Mouse (Mus musculus): ENCODE measurements around the gene Manba. TPM values are rescaled to one million over a fixed set of nuclear protein-coding genes. Genes with fewer than 3 reads are reported as not detected.

Manba gene
- polyA plus RNA-seq, 1 experiment from 2014 or later: 20.1 TPM

DNA sequence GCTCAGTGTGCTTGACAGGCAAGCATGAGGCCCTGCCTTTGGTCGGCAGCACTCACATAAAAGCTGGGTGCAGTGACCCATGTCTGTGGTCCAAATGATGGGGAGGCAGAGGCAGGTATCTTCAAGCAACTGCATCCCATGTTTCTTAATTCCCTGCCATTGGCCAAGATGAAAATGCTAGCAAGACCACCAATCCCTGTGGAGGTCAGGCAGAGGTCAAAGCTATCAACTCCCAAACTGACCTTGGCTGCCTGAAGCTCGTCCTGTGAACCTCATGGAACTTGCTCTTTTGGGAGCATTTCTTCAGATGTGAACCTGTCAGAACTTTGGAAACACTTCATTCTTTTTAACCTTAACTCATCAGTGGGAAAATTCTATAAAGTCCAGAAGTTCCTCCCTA is 46.4 kb downstream of the Manba start:
- Histone ChIP-seq H3K4me1 (ENCODE audit: control insufficient read depth, insufficient read depth, low read length) (no peaks in the 10 kb centered on the region), H3K9me3 (ENCODE audit: control insufficient read depth, low read length) (no peaks in the 10 kb centered on the region), H3K9ac (ENCODE audit: low read depth, low read length) (no peak overlapping the region), H3K27ac (ENCODE audit: low read length) (no peak overlapping the region), H3K27me3 (replicated peaks; ENCODE audit: control insufficient read depth, insufficient read depth, low read length) (no peaks in the 10 kb centered on the region), H3K36me3 (ENCODE audit: control insufficient read depth, insufficient read depth, low read length) (no peaks in the 10 kb centered on the region), H3K4me3 (ENCODE audit: low read length) (no peak overlapping the region), H3K4me2 (ENCODE audit: low read depth, low read length) (no peak overlapping the region)
- 65% methylated on average over 2 of the region's 2 CpGs for WGBS
- no peak for ATAC-seq

DNA sequence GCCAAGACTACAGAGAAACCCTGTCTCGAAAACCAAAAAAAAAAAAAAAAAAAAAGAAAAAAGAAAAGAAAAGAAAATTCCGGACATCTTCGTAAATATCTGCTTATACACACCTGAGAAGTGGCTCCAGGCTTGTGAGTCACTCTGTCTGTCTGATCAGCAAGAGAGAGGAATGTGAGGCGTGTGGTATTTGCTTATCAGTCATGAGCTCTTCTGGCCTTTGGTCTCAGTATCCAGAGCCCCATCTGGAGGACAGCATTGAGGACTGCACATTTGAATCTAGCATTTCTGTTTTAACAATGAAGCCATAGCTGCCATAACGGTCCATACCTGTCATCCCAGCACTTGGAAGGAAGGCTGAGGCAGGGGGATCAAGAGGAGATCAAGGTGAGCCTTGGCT is 48.7 kb downstream of the Manba start:
- Histone ChIP-seq H3K27ac (ENCODE audit: low read length) (no peak overlapping the region), H3K9me3 (ENCODE audit: control insufficient read depth, low read length) (no peaks in the 10 kb centered on the region), H3K4me2 (ENCODE audit: low read depth, low read length) (no peak overlapping the region), H3K4me3 (ENCODE audit: low read length) (no peak overlapping the region), H3K27me3 (replicated peaks; ENCODE audit: control insufficient read depth, insufficient read depth, low read length) (no peaks in the 10 kb centered on the region), H3K9ac (ENCODE audit: low read depth, low read length) (no peak overlapping the region), H3K4me1 (ENCODE audit: control insufficient read depth, insufficient read depth, low read length) (no peaks in the 10 kb centered on the region), H3K36me3 (ENCODE audit: control insufficient read depth, insufficient read depth, low read length) (no peaks in the 10 kb centered on the region)
- ATAC-seq: peak; percentile 81
- WGBS: 68% methylated on average over 4 of the region's 5 CpGs

DNA sequence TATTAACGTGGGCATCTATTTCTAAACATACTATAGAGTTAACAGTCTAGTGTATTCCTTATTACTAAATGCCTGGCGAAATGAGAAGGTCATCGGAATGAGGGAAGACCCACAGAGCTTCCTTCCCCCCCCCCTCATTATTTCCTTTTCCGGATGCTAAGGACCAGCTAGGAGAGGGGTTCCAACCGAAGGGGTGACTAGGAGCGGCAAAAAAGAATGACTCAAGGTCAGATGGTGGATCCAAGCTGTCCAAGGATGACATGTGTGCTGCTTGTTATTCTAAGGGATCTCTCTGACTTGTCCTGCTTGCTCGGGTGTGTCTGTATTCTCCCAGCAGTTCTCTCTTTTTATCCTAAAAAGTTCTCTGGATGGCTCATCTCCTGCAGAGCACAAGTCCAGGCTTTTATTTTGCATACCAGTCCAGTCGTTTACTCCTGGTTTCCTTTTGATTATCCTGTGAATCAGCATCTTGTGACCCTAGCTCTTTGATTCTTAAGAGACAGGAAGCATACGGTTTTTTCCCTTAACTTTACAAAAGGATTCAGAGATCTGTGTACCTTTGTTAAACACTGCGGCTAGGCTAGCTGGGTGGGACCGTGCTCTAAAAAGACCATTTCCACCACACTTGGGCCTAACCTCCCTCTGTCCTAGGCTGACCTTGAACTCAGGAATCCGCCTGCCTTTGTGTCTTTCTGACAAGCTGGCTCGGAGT is 61.0 kb downstream of the Manba start:
- ATAC-seq: no peak
- H3K9me3 ChIP-seq (ENCODE audit: control insufficient read depth, low read length): no peaks in the 10 kb centered on the region
- no peak overlapping the region for H3K27ac ChIP-seq (ENCODE audit: low read length)
- 59% methylated on average over 13 of the region's 13 CpGs for WGBS
- H3K4me2 ChIP-seq (ENCODE audit: low read depth, low read length): no peak overlapping the region
- no peak overlapping the region for H3K4me3 ChIP-seq (ENCODE audit: low read length)
- H3K4me1 ChIP-seq (ENCODE audit: control insufficient read depth, insufficient read depth, low read length): no peaks in the 10 kb centered on the region
- no peaks in the 10 kb centered on the region for H3K27me3 ChIP-seq (replicated peaks; ENCODE audit: control insufficient read depth, insufficient read depth, low read length)
- no peak overlapping the region for H3K9ac ChIP-seq (ENCODE audit: low read depth, low read length)
- 0 out of 2 replicates have a peak, but pooled peaks cover 3% of the 10 kb centered on the region for H3K36me3 ChIP-seq (ENCODE audit: control insufficient read depth, insufficient read depth, low read length)

DNA sequence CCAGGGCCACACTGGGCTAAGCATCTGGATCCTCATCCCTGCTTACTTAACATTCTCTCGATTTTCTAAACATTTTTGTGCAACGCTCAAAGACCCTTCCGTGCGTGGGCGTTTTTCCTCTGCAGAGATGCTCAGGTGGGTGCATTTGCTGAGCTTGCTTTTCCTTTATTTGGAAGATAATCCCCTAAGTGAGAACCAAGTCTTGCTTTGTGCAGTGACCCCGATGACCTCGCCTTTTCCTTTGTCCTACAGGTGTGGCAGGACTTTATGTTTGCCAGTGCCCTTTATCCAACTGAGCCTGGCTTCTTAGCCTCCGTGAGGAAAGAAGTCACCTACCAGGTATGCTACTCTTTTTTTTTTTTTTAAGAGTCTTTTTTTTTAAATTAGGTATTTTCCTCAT is 61.9 kb downstream of the Manba start:
- 86% methylated on average over 8 of the region's 8 CpGs for WGBS
- Histone ChIP-seq H3K27ac (ENCODE audit: low read length) (no peak overlapping the region), H3K4me3 (ENCODE audit: low read length) (no peak overlapping the region), H3K4me2 (ENCODE audit: low read depth, low read length) (no peak overlapping the region), H3K27me3 (replicated peaks; ENCODE audit: control insufficient read depth, insufficient read depth, low read length) (no peaks in the 10 kb centered on the region), H3K9me3 (ENCODE audit: control insufficient read depth, low read length) (no peaks in the 10 kb centered on the region), H3K36me3 (ENCODE audit: control insufficient read depth, insufficient read depth, low read length) (0 out of 2 replicates have a peak, but pooled peaks cover 3% of the 10 kb centered on the region), H3K9ac (ENCODE audit: low read depth, low read length) (no peak overlapping the region), H3K4me1 (ENCODE audit: control insufficient read depth, insufficient read depth, low read length) (no peaks in the 10 kb centered on the region)
- ATAC-seq: no peak

GRCm38 (mm10) chr3:135552874-135553273 is 67.5 kb downstream of the Manba start:
- Histone ChIP-seq H3K9me3 (ENCODE audit: control insufficient read depth, low read length) (no peaks in the 10 kb centered on the region), H3K27ac (ENCODE audit: low read length) (no peak overlapping the region), H3K4me3 (ENCODE audit: low read length) (no peak overlapping the region), H3K4me2 (ENCODE audit: low read depth, low read length) (no peak overlapping the region), H3K9ac (ENCODE audit: low read depth, low read length) (no peak overlapping the region), H3K4me1 (ENCODE audit: control insufficient read depth, insufficient read depth, low read length) (no peaks in the 10 kb centered on the region), H3K36me3 (ENCODE audit: control insufficient read depth, insufficient read depth, low read length) (0 out of 2 replicates have a peak, but pooled peaks cover 3% of the 10 kb centered on the region), H3K27me3 (replicated peaks; ENCODE audit: control insufficient read depth, insufficient read depth, low read length) (no peaks in the 10 kb centered on the region)
- no peak for ATAC-seq
- 76% methylated on average over 5 of the region's 5 CpGs for WGBS

- no peak for ATAC-seq
- H3K9ac ChIP-seq (ENCODE audit: low read depth, low read length): no peak overlapping the region
- no peaks in the 10 kb centered on the region for H3K9me3 ChIP-seq (ENCODE audit: control insufficient read depth, low read length)
- no peak overlapping the region for H3K4me2 ChIP-seq (ENCODE audit: low read depth, low read length)
- H3K36me3 ChIP-seq (ENCODE audit: control insufficient read depth, insufficient read depth, low read length): 0 out of 2 replicates have a peak, but pooled peaks cover 3% of the 10 kb centered on the region
- no peak overlapping the region for H3K4me3 ChIP-seq (ENCODE audit: low read length)
- H3K27me3 ChIP-seq (replicated peaks; ENCODE audit: control insufficient read depth, insufficient read depth, low read length): no peaks in the 10 kb centered on the region
- no peak overlapping the region for H3K27ac ChIP-seq (ENCODE audit: low read length)
- H3K4me1 ChIP-seq (ENCODE audit: control insufficient read depth, insufficient read depth, low read length): no peaks in the 10 kb centered on the region
- 81% methylated on average over 6 of the region's 6 CpGs for WGBS
These were observed 69.8 kb downstream of the Manba start for GRCm38 (mm10) chr3:135555192-135555591.

DNA sequence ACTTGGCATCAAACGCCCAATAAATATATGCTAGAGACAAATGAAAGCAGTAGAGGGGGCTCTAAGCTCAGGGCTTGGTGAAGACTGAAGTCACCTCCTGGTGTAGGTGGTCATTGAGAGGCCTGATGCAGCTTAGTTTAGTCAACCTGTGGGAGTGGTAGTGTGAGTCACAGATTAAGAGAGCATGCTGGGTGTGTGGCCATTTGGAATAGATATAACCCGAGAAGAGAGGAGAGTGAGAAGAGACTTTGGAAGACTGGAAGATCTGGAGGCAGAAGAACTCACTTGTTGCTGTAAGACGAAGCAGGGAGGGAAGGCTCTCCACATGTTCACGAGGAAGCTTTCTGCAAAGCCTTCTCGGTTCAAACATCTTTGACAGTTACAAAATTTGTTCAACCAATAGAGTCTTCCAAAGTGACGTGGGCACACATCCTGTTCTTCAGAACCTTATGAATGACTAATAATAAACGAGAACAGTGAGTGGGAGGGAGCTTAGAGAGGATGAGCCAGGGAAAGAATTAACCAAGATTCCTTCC is 70.7 kb downstream of the Manba start:
- Histone ChIP-seq H3K4me3 (ENCODE audit: low read length) (no peak overlapping the region), H3K9ac (ENCODE audit: low read depth, low read length) (no peak overlapping the region), H3K4me2 (ENCODE audit: low read depth, low read length) (no peak overlapping the region), H3K4me1 (ENCODE audit: control insufficient read depth, insufficient read depth, low read length) (no peaks in the 10 kb centered on the region), H3K27ac (ENCODE audit: low read length) (no peak overlapping the region), H3K9me3 (ENCODE audit: control insufficient read depth, low read length) (no peaks in the 10 kb centered on the region), H3K36me3 (ENCODE audit: control insufficient read depth, insufficient read depth, low read length) (0 out of 2 replicates have a peak, but pooled peaks cover under 1% of the 10 kb centered on the region), H3K27me3 (replicated peaks; ENCODE audit: control insufficient read depth, insufficient read depth, low read length) (no peaks in the 10 kb centered on the region)
- WGBS: 71% methylated on average over 7 of the region's 7 CpGs
- no peak for ATAC-seq

DNA sequence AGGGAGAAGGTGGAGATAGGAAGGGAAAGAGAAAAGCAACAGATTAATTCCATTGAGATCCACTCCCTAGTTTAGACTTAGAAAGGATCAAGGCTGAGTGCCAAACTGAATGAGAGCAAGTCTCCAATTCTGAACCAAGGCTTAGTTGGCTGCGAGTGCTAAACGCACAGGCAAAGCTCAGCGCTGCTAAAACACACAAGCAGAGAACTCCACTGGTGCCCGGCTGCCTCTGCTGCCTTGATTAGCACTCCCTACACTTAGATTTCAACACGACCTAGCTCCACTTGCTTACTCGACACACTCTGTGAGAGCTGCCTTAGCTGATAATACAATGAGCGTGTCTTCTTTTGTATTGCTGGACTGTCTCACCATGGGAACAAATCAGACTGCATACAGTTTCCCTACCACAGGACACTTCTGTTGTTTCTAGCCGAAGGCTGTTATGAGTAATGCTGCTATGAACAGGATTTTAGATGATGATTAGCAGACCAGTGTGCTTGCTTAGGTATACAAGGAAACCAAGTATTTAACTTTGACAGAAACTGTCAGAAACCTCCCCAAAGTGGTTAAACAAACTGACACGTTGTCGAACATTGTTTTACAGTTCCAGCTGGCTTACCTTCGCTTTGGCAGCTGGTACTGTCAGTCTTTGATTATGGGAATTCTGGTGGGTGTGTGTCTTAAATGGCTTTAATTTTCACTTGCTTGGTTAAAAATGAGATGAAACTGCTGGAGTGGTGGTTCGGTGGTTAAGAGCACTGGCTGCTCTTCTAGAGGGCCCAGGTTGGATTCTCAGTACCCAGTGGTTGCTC is 71.6 kb downstream of the Manba start:
- Histone ChIP-seq H3K27ac (ENCODE audit: low read length) (no peak overlapping the region), H3K4me1 (ENCODE audit: control insufficient read depth, insufficient read depth, low read length) (no peaks in the 10 kb centered on the region), H3K9me3 (ENCODE audit: control insufficient read depth, low read length) (no peaks in the 10 kb centered on the region), H3K4me3 (ENCODE audit: low read length) (no peak overlapping the region), H3K27me3 (replicated peaks; ENCODE audit: control insufficient read depth, insufficient read depth, low read length) (no peaks in the 10 kb centered on the region), H3K36me3 (ENCODE audit: control insufficient read depth, insufficient read depth, low read length) (no peaks in the 10 kb centered on the region), H3K9ac (ENCODE audit: low read depth, low read length) (no peak overlapping the region), H3K4me2 (ENCODE audit: low read depth, low read length) (no peak overlapping the region)
- WGBS: 81% methylated on average over 12 of the region's 12 CpGs
- no peak for ATAC-seq

GRCm38 (mm10) chr3:135562036-135562435 is 76.6 kb downstream of the Manba start:
- Histone ChIP-seq H3K4me3 (ENCODE audit: low read length) (no peak overlapping the region), H3K4me1 (ENCODE audit: control insufficient read depth, insufficient read depth, low read length) (no peaks in the 10 kb centered on the region), H3K27ac (ENCODE audit: low read length) (no peak overlapping the region), H3K9ac (ENCODE audit: low read depth, low read length) (no peak overlapping the region), H3K36me3 (ENCODE audit: control insufficient read depth, insufficient read depth, low read length) (no peaks in the 10 kb centered on the region), H3K9me3 (ENCODE audit: control insufficient read depth, low read length) (no peaks in the 10 kb centered on the region), H3K4me2 (ENCODE audit: low read depth, low read length) (no peak overlapping the region), H3K27me3 (replicated peaks; ENCODE audit: control insufficient read depth, insufficient read depth, low read length) (no peaks in the 10 kb centered on the region)
- 78% methylated on average over 7 of the region's 7 CpGs for WGBS
- no peak for ATAC-seq

Data from intestine, embryonic 16.5 days (tissue).